Mouse (Mus musculus): ENCODE results near the gene Myo15b.

GRCm38 (mm10) chr11:115933108-115933746 lies 75.0 kb downstream of the Myo15b start, which contains the start of the genes Sap30bp and Recql5:
- TF ChIP-seq POLR2A (IDR thresholded peaks at IDR 0.05; ENCODE audit: control insufficient read depth, low read depth, low read length), result peak; percentile 56; the same call in 1 of the 2 replicates
- TF ChIP-seq CTCF (IDR thresholded peaks at IDR 0.05; ENCODE audit: control insufficient read depth, insufficient read depth, insufficient replicate concordance, low read depth, low read length), result no peak
